Mouse (Mus musculus) cerebellum, postnatal 36 days (tissue): ENCODE results near the gene Macrod1.

Source experiments
- DNase-seq, 2 experiments: peaks; one replicate each; pipeline ENCODE4 v3.0.0; 2021 to 2022; ENCODE audit warnings: mixed read lengths in 2 of 2

Macrod1 gene

GRCm38 (mm10) chr19:7142207-7142915 lies 85.8 kb downstream of the Macrod1 start:
- DNase-seq: no peak

DNA sequence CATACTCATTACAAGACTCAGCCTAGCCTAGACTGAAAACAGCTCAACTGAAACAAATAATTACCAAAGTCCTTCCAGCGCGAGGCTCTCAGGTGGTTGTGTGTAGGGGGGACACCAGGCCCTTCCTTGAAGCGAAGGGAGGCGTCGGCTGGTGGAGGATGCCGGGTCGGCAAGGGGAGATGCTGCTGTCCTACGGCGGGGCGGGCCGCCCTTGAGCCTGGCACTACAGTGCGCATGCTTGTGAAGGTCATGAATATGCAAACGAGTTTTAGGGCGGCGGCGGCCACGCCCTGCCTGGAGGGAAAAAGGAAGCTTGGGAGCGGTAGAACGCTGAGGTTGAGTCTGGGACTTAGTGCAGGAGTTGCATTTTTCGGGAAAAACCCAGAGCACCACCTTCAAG lies 87.2 kb downstream of the Macrod1 start:
- peak; percentile 44 to 59 for DNase-seq

DNA sequence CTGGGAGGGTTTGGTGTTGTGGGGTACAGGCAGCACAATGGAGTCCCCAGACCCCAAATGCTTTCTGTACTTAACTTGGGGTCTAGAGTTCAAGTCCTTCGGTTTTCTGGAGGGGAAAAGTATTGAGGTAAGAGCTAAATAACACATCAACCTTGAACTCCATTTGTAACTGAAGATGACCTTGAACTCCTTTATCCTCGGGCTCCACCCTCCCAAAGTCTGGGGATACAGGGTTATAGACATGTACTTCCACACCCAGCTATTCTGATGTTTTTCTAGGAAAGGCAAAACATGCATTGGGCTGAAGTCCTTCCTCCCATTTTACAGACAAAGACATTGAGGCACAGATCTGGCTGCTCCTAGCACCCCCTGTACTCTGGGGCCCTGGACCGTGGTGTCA lies 87.8 kb downstream of the Macrod1 start:
- DNase-seq: no peak

GRCm38 (mm10) chr19:7146376-7146775 lies 89.8 kb downstream of the Macrod1 start:
- no peak for DNase-seq

DNA sequence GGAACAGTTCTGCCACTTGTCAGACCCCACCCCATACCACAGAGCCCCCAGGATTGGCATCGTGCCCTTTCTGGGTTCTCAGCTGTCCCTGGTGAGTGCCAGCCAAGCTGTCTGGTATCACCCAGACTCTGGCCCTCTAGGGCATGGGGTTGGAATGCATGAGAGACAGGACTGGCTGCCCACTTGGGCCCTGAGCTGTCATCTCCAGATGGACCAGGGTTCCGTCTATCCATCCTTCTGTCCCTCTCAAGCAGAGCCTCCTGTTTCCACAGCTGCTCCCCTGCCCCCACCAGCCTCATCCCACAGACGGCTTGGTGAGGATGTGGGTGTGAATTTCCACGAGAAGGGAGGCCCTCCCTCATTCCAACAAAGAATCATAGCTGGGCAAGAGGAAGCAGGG lies 91.5 kb downstream of the Macrod1 start:
- no peak for DNase-seq

- DNase-seq: no peak
These were observed 92.0 kb downstream of the Macrod1 start for GRCm38 (mm10) chr19:7148541-7149085.

DNA sequence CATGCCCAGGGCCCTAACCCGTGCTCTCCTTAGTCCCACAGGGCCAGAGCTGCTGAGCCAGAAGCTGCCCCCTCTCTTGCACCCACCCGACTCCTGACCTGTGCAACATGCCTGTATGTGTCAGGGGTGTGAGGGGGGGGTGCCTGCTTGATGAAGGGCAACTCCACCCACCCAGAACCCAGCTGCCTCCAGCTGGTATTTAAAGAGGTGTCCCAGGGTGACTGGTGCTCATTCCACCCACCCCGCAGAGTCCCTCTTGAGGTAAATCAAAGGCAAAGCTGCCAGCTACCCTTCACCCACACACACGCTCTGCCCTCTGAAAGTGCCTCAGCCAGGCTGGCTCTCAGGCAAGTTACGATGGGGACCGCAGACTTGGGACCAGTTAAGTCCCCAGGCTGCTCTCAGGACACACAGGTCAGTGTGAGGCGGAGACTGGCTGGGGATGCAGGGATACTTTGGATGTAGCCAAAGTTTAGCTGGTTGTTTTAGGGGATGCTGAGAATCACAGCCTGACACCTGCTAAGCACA lies 92.6 kb downstream of the Macrod1 start:
- DNase-seq: no peak

- DNase-seq: no peak
These were observed 94.8 kb downstream of the Macrod1 start for GRCm38 (mm10) chr19:7151300-7151926.

DNA sequence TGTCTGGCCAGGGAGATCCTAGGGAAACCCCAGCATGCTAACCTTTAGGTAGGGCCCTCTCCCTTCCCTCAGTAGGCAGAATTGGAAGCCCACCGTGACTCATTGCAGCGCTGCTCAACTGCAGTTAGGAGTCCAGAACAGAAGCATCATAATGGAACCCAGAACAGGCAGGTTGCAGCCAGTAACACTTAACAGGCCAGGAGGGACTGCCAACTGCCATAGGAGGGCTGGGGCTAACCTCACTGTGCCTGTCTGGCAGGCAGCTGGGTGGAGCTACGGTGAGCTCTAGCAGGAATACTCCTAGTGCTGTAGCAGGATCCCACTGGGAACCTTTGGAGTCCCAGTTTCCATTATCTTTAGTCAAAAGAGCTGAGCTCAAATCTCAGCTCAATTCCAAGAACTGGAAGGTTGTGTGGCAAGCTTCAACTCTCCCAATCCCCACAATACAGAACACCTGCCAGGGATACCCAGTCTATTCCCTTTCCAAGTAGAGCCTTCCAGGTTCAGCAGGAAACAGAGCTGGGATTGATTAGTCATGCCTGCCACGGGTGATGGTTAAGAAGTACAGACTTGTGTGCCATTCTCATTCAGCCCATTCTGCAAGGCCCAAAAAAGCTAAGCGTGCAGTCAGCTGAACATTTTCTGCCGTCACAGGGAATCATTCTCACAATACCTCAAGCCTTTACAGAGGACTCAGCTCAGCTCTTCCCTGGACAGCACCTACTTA lies 95.5 kb downstream of the Macrod1 start:
- no peak for DNase-seq

GRCm38 (mm10) chr19:7153232-7153631 lies 96.6 kb downstream of the Macrod1 start:
- DNase-seq: no peak

GRCm38 (mm10) chr19:7155196-7155595 lies 98.6 kb downstream of the Macrod1 start:
- DNase-seq: no peak

DNA sequence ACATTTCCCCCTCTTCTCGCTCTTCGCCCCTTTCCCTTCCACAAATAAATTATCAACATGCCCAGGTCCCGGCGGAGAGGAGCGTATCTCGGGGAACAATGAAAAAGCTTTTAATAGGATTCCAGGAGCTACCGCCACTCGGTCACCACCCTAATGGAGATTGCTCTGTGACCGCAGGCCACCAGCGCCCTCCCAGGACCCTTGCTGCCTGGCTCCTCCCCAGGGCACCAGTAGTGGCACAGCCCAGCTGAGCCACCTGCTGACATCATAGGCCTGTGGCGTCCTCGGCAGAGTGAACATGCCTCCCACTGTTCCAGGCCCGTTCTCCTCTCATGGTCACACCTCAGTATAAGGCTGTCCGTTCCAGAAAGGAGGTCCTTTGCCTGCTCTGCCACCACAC lies 101.1 kb downstream of the Macrod1 start:
- DNase-seq: no peak

GRCm38 (mm10) chr19:7160151-7160906 lies 103.7 kb downstream of the Macrod1 start:
- DNase-seq: peak in 1 of 2 experiments; percentile 53

DNA sequence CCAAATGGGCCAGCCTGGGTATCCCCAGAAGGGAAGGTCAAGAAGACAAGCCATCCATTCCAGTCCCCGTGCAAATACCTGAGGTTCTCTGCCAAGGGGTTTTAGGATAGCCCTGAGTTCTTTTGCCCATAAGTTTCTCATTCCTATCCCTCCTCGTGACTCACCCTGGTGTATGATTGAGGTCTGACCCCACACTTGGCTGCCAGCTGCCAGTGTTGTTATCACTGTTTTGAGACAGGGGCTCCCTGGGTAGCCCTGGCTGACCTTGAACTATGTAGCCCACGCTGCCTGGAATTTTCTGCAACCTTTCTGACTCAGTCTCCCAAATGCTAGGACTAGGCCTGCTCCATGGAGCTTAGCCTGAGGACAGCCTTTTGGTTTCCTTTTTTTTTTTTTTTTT lies 104.5 kb downstream of the Macrod1 start:
- no peak for DNase-seq

DNA sequence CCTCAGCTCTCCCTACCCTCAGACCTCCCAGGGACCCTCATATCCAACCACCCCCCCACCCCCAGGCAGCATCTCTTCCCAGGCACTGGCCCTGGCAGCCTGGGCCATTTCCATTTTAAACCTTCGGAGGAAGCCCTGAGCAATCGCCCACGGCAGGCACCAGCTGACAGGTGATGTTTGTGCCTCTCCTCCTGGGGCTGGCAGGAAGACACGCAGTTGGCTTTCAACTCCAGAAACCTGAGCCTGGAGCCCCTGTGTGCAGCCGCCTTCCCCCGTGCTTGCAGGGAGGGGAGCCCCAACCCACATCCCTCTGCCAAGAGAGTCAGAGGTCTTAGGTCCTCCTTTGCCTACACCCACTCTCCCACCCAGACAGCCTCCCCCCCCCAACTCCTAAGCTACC lies 107.6 kb downstream of the Macrod1 start:
- peak; percentile 55 to 57 for DNase-seq

DNA sequence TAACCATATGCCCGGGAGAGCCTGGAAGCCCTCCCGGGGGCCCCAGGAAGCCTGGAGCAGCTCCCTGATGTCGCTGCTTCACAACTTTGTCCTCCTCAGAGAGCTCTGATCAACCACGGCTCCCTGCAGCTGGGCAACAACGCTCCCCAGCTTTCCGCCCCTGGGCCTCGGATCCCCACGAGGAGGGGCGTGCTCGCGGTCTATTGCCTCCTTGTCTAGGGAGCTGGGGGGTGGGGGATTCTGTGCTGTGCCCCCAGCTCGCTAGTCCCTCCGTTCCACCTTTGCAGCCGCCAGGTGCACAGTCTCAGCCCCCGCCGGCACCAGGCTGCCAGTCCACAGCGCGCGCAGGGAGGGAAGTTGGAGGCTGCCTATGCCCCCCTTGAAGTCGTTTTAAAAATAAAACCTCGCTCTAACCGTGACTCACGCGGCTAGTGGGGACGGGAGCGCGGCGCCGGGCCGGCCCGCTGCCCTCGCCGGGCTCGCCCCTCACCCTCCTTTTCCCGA lies 108.3 kb downstream of the Macrod1 start:
- peak; percentile 39 to 43 for DNase-seq

GRCm38 (mm10) chr19:7165509-7166199 lies 109.0 kb downstream of the Macrod1 start:
- peak; percentile 60 to 75 for DNase-seq

- DNase-seq: no peak
These were observed 109.6 kb downstream of the Macrod1 start for GRCm38 (mm10) chr19:7166200-7166711.

DNA sequence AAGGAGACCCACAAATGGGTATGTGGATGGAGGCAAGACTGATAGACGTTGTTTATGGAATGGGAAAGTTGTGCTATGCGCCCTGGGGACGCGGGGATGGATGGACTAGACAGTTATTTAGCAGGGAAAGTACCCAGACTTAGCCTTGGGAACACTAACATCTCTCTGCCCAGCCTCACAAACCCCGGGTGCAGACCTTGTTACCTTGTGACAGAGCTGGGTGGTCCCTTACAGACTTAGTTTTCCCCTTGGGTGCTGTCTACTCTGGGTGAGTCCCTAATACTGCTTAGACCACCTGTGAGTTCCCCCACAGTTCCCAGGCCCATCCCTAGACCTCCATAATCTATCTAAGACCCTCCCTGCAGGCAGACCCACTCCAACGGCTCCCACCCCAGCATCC lies 110.2 kb downstream of the Macrod1 start:
- no peak for DNase-seq

GRCm38 (mm10) chr19:7168423-7168822 lies 111.8 kb downstream of the Macrod1 start:
- no peak for DNase-seq

GRCm38 (mm10) chr19:7170916-7171315 lies 114.3 kb downstream of the Macrod1 start:
- DNase-seq: no peak

- no peak for DNase-seq
These were observed 114.8 kb downstream of the Macrod1 start for GRCm38 (mm10) chr19:7171447-7171846.
